Mouse (Mus musculus): Measurements from ENCODE around the gene Dicer1. TPM values are rescaled to one million over a fixed set of nuclear protein-coding genes. Genes with fewer than 3 reads are reported as not detected.
A peak's percentile ranks its signal among the peaks of the same experiment; 100 is the strongest.
"Not testable (repeated sequence)": the region's sequence is repeated elsewhere in the genome, so short reads cannot be mapped to it uniquely, and the experiment has no call there.

The Dicer1 gene
- total RNA-seq, 2 experiments from 2014 or later, result 22.4 to 46.2 TPM

GRCm38 (mm10) chr12:104742247-104742646, 9.5 kb downstream of the Dicer1 start:
- peak; percentile 93 for ATAC-seq (replicated peaks; ENCODE audit: poor library complexity)

GRCm38 (mm10) chr12:104740841-104741787, 10.6 kb downstream of the Dicer1 start:
- peak; percentile 43 for ATAC-seq (replicated peaks; ENCODE audit: poor library complexity)

GRCm38 (mm10) chr12:104738931-104739330, 12.8 kb downstream of the Dicer1 start:
- no peak for ATAC-seq (replicated peaks; ENCODE audit: poor library complexity)

GRCm38 (mm10) chr12:104738446-104738845, 13.3 kb downstream of the Dicer1 start:
- no peak for ATAC-seq (replicated peaks; ENCODE audit: poor library complexity)

- ATAC-seq (replicated peaks; ENCODE audit: poor library complexity), result no peak
Measured at GRCm38 (mm10) chr12:104737666-104738065, 14.1 kb downstream of the Dicer1 start.

- ATAC-seq (replicated peaks; ENCODE audit: poor library complexity), result peak; percentile 37
Measured at GRCm38 (mm10) chr12:104735993-104736395, 15.8 kb downstream of the Dicer1 start.

GRCm38 (mm10) chr12:104733165-104733564, 18.6 kb downstream of the Dicer1 start:
- peak; percentile 74 for ATAC-seq (replicated peaks; ENCODE audit: poor library complexity)

GRCm38 (mm10) chr12:104731782-104732181, 20.0 kb downstream of the Dicer1 start:
- no peak for ATAC-seq (replicated peaks; ENCODE audit: poor library complexity)

- ATAC-seq (replicated peaks; ENCODE audit: poor library complexity), result not testable (repeated sequence)
Measured at GRCm38 (mm10) chr12:104726436-104726835, 25.3 kb downstream of the Dicer1 start.

GRCm38 (mm10) chr12:104722056-104722455, 29.7 kb downstream of the Dicer1 start:
- no peak for ATAC-seq (replicated peaks; ENCODE audit: poor library complexity)

GRCm38 (mm10) chr12:104721011-104721410, 30.7 kb downstream of the Dicer1 start:
- ATAC-seq (replicated peaks; ENCODE audit: poor library complexity), result no peak

GRCm38 (mm10) chr12:104718956-104719355, 32.8 kb downstream of the Dicer1 start:
- ATAC-seq (replicated peaks; ENCODE audit: poor library complexity), result peak; percentile 18; the same call in 1 of the 2 replicates

GRCm38 (mm10) chr12:104716409-104716808, 35.3 kb downstream of the Dicer1 start:
- ATAC-seq (replicated peaks; ENCODE audit: poor library complexity), result no peak

GRCm38 (mm10) chr12:104715453-104715852, 36.3 kb downstream of the Dicer1 start:
- ATAC-seq (replicated peaks; ENCODE audit: poor library complexity), result peak; percentile 84

GRCm38 (mm10) chr12:104700266-104700665, 51.5 kb downstream of the Dicer1 start:
- no peak for ATAC-seq (replicated peaks; ENCODE audit: poor library complexity)

GRCm38 (mm10) chr12:104699753-104700152, 52.0 kb downstream of the Dicer1 start:
- 0 out of 2 replicates have a peak, but pooled peaks have one; percentile 48 for ATAC-seq (replicated peaks; ENCODE audit: poor library complexity)

GRCm38 (mm10) chr12:104695514-104695913, 56.2 kb downstream of the Dicer1 start:
- ATAC-seq (replicated peaks; ENCODE audit: poor library complexity), result no peak

GRCm38 (mm10) chr12:104692864-104693263, 58.9 kb downstream of the Dicer1 start:
- ATAC-seq (replicated peaks; ENCODE audit: poor library complexity), result no peak

- ATAC-seq (replicated peaks; ENCODE audit: poor library complexity), result no peak
Measured at GRCm38 (mm10) chr12:104690412-104690811, 61.3 kb downstream of the Dicer1 start.

- ATAC-seq (replicated peaks; ENCODE audit: poor library complexity), result peak; percentile 53
Measured at GRCm38 (mm10) chr12:104688870-104689269, 62.9 kb downstream of the Dicer1 start.

- no peak for ATAC-seq (replicated peaks; ENCODE audit: poor library complexity)
Measured at GRCm38 (mm10) chr12:104684411-104684931, 67.3 kb downstream of the Dicer1 start.

GRCm38 (mm10) chr12:104679819-104680132, 72.0 kb downstream of the Dicer1 start:
- no peak for ATAC-seq (replicated peaks; ENCODE audit: poor library complexity)

Data from megakaryocyte progenitor cell, adult 5-6 weeks (primary cell).